Mouse (Mus musculus) lung, postnatal 14 days (tissue): ENCODE measurements around the gene Esrrg.

Source experiments
- DNase-seq: peaks from one replicate; pipeline ENCODE4 v3.0.0; 2021

The Esrrg gene

DNA sequence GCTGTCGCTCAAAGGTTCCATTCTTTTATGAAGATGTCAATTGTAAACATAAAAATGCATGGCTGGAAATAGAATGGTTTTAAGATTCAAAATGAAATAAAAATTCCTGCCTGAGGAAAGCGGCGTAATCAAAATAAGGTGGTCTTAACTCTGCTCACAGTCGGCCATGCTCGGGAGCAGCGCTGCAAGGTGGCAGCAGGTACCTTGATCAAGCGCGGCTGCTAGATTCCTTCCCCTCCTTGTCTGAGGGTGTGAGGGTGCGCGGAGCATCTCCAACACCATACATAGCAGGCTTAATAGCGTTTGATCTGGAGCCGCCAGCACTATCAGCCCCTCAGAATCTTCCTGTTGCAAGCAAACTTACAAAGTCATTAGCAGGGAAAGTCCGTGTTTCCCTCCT lies 399.9 kb downstream of the Esrrg start:
- no peak for DNase-seq

DNA sequence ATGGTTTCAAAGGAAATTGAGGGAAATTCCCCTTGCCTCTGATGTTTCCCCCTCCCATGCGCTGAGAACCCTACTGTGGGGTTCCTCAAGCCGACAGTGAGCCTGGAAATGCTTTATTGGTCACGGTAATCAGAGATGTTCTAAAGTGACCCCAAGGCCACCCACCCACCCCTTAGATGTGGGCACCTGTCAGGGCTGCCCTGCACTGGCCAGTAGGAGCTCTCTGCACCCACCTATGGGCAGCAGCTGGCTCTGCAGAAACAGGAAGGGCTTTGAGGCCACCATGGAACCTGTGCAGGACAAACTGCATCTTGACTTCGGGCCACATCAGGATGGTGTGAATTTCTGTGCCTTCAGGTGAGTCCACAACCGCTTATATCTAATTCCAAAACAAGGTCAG lies 401.3 kb downstream of the Esrrg start:
- DNase-seq: no peak

DNA sequence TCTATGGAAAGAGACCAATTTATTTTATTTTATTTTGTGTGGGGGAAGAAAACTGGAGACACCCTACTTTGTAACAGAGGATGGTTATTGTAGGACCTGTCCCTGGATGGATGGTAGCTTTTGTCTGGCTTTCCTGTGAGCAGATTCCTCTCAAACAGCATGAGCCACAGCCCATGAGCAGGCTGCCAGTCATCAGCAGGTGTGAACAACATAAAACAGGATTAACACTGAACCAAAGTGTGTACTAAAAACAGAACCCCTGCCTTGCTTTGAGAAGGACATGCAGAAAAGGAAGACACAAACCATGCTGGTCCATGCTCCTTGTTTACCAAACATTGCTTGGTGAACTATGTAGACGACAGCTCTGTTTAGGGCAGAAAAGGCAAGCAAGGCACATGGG lies 402.3 kb downstream of the Esrrg start:
- DNase-seq: no peak

DNA sequence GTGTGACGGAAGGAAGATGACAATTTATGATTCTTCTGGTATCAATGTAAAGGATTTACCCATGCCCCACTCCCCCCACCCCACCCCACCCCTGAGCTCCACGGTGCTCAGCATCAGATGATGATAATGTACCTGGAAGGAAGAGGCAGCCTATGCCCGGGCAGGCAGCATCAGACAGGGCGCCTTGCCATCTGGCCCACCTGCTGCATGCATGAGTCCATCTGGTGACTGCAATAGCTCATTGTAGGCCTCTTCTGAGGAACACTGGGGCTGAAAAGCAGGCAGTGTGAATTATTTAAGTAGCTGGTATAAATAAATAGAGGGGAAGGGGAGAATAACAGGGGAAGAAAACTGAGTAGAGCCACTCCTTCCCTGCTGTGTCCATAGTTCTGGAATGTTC lies 405.8 kb downstream of the Esrrg start:
- DNase-seq: no peak

DNA sequence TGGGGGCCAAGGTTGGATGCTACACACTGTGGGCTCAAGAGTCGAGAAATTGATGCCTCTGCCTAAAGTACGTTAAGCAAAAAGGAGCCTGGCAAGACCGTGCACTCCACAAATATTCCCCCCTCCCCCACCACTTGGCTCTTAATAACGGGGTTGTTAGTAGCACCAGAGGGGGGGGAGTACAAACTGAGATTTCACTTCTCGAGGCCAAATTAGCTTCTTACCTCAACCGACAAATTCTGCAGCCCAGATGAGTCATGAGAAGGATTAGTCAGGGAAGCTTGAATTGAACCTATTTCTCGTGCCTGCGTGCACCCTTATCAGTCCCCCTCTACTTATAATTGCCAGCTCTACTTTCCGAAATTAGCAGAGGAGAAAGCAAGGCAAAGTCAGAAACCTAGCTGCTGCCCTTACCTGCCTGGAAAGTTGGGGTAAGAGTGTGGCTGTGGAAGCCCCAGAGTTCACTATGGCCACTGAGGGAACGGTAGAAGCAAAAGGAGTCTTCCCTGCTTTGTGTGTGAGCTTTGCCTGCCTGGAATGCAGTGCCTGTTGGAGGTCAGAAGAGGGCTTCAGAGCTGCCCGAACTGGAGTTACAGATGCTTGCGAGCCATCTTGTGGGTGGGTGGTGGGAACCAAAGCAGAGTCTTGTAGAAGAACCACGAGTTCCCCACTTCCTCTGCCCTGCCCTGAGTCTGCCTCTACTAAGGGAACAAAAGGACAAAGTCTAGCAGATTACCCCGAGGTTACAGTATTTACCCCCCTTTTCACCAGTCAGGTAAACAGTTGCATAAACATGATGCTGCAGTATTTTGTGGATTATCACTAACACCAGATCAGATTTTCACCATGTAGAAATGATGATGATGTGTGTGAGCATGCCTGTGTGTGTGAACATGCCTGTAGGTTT lies 409.6 kb downstream of the Esrrg start:
- DNase-seq: no peak

DNA sequence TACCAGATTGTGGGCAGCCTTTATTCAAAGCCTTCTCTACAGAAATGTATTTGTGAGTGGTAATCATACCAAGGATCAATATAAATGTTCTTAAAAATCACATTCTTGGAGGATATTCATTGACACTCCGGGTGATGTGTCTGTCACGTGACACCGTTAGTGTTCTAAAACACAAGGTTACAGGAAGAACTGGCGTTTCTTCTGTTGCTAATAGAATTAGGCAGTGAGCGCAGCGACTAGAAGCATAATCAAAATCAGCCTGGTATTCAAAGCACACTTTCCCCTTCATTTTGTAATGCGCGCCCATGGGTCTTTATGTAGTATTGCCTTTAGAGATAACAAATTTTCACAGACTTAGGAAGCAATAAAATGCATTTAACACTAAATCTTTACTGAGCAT lies 420.6 kb downstream of the Esrrg start:
- DNase-seq: no peak

DNA sequence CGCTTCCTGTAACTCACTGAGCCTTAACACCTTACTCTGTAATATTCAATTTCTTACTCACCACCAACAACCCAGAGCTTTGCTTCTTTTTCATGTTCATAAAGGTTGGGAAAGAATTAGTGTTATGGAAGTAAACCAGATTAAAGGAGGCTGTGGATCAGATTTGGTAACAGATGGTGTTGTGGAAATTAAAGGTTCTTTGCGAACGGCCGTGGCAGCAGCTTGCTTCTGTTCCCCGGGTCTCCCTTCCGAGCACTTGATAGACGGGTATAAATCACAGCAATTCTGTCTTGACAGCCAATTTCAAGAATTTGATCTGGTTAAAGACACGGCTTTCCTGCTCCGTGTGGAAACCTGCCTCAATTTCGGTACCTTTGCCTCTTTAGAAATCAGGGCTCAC lies 421.5 kb downstream of the Esrrg start:
- no peak for DNase-seq

DNA sequence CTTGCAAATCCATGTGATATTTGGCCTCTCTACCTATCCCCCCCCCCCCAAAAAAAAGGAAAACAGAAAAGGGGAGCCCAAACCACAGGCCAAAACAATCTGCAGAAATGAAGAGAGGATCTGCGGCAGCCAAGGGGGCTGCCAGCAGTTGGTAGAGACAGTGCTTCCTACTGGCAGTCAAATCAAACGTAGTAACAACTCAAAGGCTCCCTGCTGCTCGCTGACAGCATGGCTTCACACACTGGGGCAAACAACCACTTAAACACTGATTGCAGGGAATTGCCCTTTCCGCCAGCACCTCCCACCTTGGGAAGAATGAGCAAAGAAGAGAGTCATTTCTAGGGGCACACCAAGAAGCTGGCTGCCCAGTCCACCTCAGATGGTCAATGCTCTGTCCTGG lies 422.7 kb downstream of the Esrrg start:
- no peak for DNase-seq

DNA sequence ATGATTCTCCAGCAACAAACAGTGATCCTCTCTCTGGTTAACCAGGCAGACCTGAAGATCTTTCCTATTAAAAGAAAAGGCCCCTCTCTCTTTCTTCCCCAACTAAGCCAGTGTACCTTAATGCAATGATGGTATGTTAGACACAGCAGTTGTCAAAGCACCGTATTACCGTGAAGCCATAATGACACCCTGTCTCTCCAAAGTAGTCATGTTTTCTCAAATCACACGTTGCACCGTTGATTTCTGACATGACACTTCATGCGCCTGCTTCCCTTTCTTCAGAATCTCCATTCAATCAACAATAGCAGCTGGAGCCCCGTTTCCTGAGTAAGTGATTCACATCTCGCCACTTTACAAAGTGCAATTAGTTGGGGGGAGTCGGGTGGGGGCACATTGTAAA lies 427.4 kb downstream of the Esrrg start:
- no peak for DNase-seq

DNA sequence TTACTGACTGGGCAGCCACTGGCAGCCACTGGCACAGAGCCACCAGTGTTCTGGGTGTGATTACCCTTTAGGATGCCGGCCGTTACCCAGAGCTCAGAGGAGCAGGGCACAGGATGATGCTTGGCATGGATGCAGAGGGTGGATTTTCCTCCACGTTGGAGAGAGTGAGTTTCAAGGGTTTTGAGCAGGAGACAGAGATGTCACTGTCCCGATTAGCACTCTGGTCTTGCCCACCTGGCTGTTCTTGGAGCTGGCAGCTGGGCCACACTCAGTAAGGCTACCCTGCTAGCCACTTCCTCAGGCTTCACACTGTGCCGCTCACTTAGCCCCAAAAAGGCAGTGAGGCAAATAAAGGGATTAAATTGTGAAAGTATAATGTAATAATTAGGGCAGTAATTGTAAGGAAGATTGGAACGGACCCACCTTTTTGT lies 438.1 kb downstream of the Esrrg start:
- no peak for DNase-seq

DNA sequence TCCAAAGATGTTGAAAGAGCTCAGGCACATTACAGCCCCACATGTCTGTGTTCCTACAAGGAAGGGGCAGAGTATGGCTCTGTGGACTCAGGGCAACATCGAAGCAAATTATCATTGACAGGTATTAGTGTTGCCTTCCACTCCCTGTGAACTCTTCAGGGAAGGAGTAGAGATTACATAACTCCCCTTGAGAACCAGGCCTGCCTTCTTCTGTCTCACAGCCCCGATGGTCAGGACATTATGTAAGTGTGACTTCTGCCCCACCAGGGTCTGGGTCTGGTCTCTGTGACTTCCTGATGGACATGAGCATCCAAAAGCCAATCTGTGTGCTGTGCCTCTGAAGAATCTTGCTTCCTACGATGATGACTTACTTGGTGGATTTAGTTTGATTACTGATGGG lies 438.6 kb downstream of the Esrrg start:
- no peak for DNase-seq

DNA sequence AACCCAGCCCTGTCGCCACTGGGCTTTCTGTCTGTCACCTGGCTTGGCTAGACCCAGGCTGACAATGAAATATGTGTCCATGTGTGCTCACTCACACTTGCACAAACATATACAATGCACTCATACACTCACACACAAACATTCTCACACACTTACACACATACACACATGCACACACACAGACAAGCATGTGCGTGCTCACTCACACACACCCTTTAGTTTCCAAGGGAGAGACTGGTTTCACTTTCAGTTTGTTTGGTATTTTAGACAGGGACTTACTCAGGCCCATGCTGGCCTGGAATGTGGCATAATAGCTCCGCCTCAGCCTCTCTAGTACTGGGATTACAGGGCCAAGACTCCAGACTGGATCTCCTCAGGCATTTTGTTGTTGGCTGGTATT lies 447.3 kb downstream of the Esrrg start:
- DNase-seq: no peak

DNA sequence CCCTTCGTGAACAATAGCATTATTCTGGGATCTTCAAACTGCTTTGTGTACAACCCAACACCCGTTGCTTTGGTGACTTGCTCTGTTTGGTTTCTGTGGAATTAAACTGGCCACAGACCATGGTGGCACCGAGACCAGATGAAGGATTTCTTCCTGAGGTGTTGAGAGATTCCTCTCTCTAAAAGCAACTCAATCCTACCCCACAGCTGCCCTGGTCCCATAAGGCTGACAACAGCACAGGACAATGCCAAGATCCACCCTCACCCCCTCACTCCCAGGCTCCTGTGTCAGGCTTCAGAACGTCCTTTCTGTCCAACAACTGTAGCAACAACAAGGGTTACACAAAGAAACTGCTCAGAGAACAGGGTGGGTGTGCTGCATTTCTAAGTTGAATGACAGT lies 449.3 kb downstream of the Esrrg start:
- no peak for DNase-seq

DNA sequence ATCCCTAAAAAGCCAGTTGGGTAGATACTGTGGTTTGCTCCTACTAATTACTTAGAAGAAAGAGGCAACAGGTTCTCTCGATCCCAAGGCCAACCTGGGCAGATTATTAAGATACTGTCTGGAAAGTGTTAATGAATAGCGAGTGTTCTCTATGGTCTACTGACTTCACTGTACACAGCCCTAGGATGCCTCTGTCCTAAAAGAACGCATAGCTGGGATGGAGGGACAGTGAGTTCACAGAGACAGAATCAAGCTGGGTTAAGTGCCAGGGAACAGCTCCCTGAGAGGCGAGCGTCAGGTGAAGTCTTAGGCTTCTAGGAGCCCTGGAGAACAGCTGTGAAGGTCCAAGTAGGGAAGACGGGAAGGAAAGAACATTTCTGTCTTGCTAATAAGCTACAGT lies 450.4 kb downstream of the Esrrg start:
- DNase-seq: no peak

DNA sequence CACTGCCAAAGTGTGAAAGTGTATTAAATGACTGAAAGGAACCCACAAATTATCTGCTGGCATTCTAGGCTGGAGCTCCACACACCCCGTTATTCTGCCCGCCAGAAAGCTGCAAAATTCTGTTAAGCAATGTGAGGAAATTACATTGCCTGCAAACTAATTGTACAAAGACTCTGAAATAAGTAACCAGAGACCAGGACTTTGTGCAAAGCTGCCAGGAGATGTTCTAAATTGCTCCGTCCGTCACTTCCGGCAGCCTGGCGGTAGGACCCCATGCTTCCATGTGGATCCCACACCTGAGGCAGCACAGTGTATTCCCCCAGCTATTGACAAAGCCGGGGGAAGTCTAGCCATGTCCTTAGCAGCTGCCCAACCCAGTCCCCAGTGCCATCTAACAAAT lies 451.9 kb downstream of the Esrrg start:
- DNase-seq: no peak

DNA sequence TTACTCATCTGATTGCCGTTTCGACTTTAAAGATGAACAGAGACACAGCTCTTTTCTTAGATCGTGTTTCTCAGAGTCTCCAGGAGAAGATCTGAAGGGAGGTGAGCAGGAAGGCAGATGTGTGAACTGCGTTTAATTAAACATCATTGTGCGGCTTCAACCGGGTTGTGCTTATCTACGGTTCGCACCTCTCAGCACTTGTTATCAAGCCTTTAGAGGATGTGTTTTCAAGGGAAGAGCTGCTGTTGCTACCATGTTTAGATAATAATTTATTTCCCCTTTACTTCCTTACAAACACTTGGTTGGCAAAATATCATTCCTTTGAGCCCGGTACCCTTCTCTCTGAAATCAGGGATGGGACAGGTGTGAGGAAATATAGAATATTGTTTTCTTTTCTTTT lies 460.2 kb downstream of the Esrrg start:
- no peak for DNase-seq

DNA sequence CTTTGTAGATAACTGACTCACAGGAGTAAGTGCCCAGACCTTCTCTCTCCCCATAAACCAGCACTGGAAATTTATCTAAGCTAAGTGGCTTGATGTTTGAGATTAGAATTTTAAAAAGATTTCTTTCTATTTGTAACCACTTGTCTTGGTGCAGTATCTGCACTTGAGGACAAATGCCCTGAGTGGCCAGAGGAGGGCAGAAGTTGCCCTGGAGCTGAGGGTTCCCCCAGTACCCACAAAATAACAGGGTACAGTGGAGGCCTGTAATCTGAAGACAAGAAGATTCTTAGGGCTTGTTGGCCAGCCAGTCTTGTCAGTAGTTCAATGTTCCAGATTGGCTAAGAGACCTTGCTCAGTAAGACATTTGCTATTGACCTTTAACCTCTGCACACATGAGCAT lies 461.3 kb downstream of the Esrrg start:
- no peak for DNase-seq

DNA sequence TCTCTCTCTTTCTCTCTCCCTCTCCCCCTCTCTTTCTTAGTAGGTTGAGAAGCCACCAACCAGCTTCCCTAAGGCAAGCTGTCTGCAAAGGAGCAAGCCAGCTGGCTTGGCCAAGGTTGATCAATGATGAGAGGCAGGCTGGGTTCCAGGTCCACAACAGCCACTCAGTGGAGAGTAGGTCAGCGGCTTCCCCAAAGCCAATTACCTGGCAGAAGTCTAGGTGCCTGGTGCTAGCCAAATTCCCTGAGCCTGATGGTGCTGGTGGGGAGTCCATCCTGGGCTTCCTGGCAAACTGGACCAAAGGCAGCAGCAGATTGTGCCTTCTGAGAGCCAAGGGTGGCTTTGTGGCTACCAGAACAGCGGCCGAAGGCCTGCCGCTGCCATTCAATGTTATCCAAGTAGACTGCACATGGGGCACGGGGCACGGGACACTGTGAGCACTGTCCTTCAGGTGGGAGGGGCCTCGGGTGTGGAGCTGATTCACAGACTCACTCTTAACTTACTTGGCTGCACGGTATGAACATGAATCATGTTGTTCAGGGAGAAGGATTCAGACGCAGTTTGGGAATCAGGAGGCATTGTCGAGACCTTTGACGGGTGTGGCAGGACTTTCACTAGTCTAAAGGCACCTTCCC lies 469.1 kb downstream of the Esrrg start:
- DNase-seq: no peak

DNA sequence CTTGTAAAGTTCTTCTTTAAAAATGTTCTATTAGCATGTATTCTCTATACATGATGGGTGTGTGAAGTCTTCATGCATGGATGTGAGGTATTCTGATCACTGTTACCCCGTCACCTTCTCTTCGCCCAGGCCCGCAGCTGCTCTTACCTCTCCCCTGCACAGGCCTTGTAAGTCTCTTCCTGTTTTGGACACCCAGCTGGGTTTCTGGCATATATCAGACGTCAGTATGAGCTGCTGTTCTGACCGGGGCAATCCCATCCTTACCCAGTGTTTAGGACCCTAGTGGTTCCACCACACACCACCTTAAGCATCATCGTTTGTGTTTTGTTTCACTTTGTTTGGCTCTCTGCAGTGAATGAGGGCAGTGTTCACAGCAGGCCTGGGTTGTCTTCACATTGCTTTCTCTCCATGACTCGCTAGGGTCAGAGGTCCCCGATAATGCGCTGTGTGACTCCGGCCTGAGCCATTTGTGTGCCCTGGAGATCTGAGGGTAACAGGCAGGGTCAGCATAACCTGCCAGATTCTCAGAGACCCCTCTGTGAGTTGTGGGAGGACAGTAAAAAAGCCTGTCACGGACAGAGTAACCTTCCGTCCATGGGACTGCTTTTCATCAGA lies 471.8 kb downstream of the Esrrg start:
- DNase-seq: no peak

DNA sequence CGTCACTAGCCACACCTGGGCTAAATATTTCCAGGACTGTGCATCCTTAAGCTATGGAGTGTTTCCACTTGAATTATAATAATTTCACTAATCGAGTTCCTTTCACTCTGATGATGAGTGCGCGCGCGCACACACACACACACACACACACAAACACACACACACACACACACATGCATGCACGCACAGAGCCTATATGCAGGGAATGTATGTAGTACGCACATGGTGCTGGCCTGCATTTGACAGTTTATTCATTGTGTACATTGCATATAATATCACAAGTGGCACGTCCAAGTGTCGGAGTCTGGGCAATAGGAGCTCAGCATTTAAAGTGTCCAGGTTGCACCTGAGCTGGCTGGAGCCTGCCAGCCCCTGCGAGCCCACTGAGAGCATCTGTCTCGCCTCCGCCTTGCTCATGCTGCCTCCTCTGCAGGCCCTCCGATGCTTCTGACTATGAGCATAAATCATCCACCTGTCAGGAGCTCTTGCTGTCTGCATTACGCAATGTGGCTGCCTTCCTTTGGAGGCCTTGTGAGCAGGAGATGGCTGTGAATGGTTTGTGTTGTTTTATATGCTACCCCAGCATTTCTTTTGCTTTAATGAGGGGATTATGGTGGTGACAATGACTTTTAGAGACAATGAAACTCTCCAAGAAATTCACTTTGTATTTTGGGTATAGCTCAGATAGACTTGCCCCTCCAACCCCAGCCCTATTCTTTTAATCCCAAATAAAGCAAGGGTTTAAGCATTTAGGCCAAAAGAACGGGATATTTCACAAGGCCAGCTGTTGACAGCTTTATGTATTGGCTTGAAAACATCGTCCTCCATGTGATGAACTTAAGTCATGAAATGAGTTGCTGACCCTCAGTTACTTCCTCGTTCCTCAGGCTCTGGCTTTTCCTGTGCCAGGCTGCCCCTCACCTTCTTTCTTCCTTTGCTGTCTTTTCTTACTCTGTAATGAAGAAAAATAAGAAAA lies 474.4 kb downstream of the Esrrg start:
- no peak for DNase-seq

DNA sequence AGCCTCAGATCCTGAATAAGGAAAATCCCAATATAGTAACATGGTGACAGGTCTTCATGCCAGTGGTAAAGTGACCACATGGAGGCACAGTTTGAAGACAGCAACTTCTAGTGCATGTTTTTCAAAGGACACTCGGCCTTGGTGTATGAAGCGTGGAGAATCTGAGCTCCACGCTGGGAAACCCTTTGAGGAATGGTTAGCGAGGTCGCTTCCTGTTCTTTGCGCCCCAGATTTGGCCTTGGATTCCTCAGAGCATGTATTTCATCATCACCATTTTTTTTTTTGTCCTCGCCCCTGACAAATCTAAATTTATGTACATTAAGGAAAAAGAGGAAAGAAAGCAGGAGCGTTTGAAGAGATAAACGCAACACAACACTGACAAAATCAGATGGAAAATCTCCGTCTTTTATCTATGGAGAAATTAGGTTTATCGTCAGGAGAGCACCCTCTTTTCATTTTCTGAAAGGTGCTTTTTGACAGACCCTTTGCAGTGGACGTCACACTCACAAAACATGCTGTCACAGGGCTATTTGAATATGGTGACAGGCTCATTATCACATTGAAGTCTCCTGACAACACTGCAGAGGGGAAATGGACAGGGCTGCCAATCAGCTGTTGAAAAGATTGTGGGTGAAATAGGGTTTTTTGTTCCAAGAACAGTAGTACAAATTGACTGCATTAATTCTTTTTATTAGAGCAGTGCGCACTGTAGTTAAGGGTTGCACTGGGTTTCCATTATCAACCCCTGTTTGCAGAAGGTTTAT lies 476.7 kb downstream of the Esrrg start:
- DNase-seq: no peak

DNA sequence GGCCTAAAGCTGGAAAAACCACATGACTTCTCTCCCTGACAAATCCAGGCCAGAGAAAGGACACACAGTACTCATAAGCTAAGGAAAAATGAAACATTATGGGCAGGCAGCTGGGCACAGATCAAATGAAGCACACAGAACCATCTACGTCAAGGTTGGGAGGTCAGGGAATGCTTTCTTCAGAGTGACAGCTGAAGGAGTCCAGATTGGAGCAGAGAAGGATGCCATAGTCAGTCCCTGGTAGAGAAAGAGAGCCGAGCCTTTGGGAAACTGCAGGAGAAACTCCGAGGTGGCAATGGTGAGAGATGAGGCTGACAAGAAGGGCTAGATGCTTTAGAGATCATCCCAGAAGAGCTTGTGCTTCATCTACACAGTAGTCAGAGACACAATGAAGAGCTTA lies 485.1 kb downstream of the Esrrg start:
- DNase-seq: peak; percentile 11
